Mouse (Mus musculus) G1E (cell line): ENCODE data around the gene Evx2.

Experiments used
- CTCF ChIP-seq: IDR thresholded peaks from 2 replicates; pipeline ENCODE4 v1.5.1; 2012; ENCODE audit warnings: low read depth, low read length, inconsistent platforms, mixed read lengths
- GATA1 ChIP-seq: IDR thresholded peaks from 2 replicates; pipeline ENCODE4 v1.6.1; 2012; ENCODE audit warnings: borderline replicate concordance, low read length, inconsistent platforms, mixed read lengths
- GATA2 ChIP-seq: IDR thresholded peaks from 2 replicates; pipeline ENCODE4 v1.6.1; 2012; ENCODE audit warnings: low read depth, low read length, inconsistent platforms, borderline replicate concordance
- POLR2AphosphoS5 ChIP-seq: IDR thresholded peaks from 2 replicates; pipeline ENCODE4 v1.6.1; 2012; ENCODE audit warnings: low read depth, low read length, inconsistent platforms; ENCODE audit not compliant: insufficient replicate concordance
- TAL1 ChIP-seq: conservative IDR thresholded peaks from 2 replicates; pipeline ENCODE4 v1.6.1; 2012; ENCODE audit warnings: low read depth, low read length, inconsistent platforms, mixed read lengths

DNA sequence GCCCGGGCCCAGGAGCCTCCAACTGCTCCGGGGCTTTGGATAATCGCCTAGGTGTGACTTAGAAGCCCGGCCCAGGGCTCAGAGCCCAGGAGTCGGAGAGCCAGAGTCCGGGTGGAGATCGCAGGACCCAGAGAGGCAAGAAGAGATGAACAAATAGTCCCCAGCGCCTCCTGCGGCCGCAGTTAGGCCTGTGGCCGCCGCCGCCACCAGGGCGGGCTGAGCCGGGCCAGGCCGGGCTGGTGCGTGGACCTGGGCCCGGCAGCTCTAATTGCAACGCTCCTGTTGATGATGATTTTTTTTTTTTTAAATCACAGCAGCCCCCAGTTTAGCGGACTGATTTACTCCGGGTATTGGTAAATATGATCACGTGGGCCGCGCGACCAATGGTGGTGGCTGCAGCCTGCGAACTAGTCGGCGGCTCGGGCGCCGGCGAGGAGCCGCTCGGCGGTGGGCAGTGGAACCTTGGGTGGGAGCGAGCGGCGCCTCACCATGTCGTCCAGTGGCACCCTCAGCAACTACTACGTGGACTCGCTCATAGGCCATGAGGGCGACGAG is 38.3 kb upstream of the Evx2 start, which contains the start of gene Hoxd9:
- TF ChIP-seq CTCF (no peak), GATA1 (no peak), GATA2 (no peak), TAL1 (no peak), POLR2AphosphoS5 (no peak)
